ENCODE assay signal across 20 mouse cellular contexts in genomic region chr2:119411674-119412073, GRCm38 (mm10).
DNase-seq lines count a peak whose midpoint lies in the region; ATAC-seq and TF ChIP-seq lines count a peak whose summit lies in the region.
"Had no signal": no experiment of that assay in that cellular context is flagged by ENCODE, and none has a peak within 500 bp of the region (broad histone marks: within the 10 kb centered on the region; RNA-seq: fewer than 3 reads in every experiment).

No protein-coding gene starts in this region.

- H3K36me3 ChIP-seq in heart, embryonic 11.5 days (ENCODE audit: control insufficient read depth, insufficient read depth, low read length) = peaks cover 7% of the 10 kb centered on the region
- H3K36me3 ChIP-seq in heart, embryonic 10.5 days = peaks cover 72% of the 10 kb centered on the region
- H3K36me3 ChIP-seq in heart, embryonic 15.5 days = peaks cover 42% of the 10 kb centered on the region
- peaks cover 34% of the 10 kb centered on the region for H3K36me3 ChIP-seq in thymus, adult 2 months (ENCODE audit: control insufficient read depth, insufficient read depth, low read length)

- ATAC-seq in heart, embryonic 11.5 days (replicated peaks; ENCODE audit: insufficient number of reproducible peaks, low FRiP score, low TSS enrichment) = no peak
- 0 out of 2 replicates have a peak, but pooled peaks have one; percentile 27 for ATAC-seq in heart, embryonic 15.5 days (replicated peaks; ENCODE audit: insufficient number of reproducible peaks, insufficient read depth, low FRiP score, low read depth)
- ATAC-seq: forebrain, postnatal 0 days; intestine, embryonic 16.5 days had no signal

- no peaks in the 10 kb centered on the region for H3K27me3 ChIP-seq in heart, embryonic 11.5 days (ENCODE audit: control insufficient read depth, insufficient read depth, low read length)
- no peaks in the 10 kb centered on the region for H3K27me3 ChIP-seq in heart, embryonic 10.5 days (ENCODE audit: insufficient read depth, poor library complexity, severe bottlenecking)
- H3K27me3 ChIP-seq in heart, embryonic 15.5 days = no peaks in the 10 kb centered on the region
- H3K27me3 ChIP-seq in thymus, adult 2 months (ENCODE audit: control insufficient read depth, insufficient read depth, low read length) = no peaks in the 10 kb centered on the region
- H3K27me3 ChIP-seq: embryonic facial prominence, embryonic 12.5 days; hindbrain, embryonic 15.5 days; limb, embryonic 13.5 days; liver, embryonic 15.5 days; stomach, embryonic 15.5 days had no signal

- DNase-seq in heart, embryonic 10.5 days (ENCODE audit: low spot score) = no peak
- DNase-seq in left cerebral cortex, adult 2 months (ENCODE audit: extremely low spot score in 1 of 2, low spot score in 2 of 2) = no peak
- DNase-seq in left cerebral cortex, adult 9 months (ENCODE audit: low spot score in 2 of 2) = no peak
- peak; percentile 23 for DNase-seq in lung, postnatal 10 days
- DNase-seq in thymus, adult 2 months = no peak
- DNase-seq in retina, embryonic 14.5 days (ENCODE audit: low spot score) = no peak
- DNase-seq: adrenal gland, postnatal 14 days; cerebellum, adult 11-12 months; cerebellum, postnatal 36 days; forebrain, postnatal 0 days; right cerebral cortex, postnatal 14 days; thymus, postnatal 14 days had no signal

- 71% methylated on average over 2 of the region's 2 CpGs for WGBS in heart, embryonic 11.5 days (ENCODE audit: insufficient replicate concordance)
- WGBS in heart, embryonic 10.5 days = 58% methylated on average over 2 of the region's 2 CpGs
- 56% methylated on average over 2 of the region's 2 CpGs for WGBS in heart, embryonic 15.5 days
- WGBS in thymus, adult 2 months = 83% methylated on average over 2 of the region's 2 CpGs

- H3K9ac ChIP-seq in heart, embryonic 11.5 days (ENCODE audit: low read depth, low read length) = no peak overlapping the region
- no peak overlapping the region for H3K9ac ChIP-seq in heart, embryonic 15.5 days
- H3K9ac ChIP-seq: embryonic facial prominence, embryonic 12.5 days; forebrain, postnatal 0 days; hindbrain, embryonic 15.5 days; limb, embryonic 13.5 days; liver, embryonic 15.5 days; stomach, embryonic 15.5 days had no signal

- no peak overlapping the region for H3K4me2 ChIP-seq in heart, embryonic 11.5 days
- no peak overlapping the region for H3K4me2 ChIP-seq in heart, embryonic 15.5 days
- H3K4me2 ChIP-seq: embryonic facial prominence, embryonic 12.5 days; hindbrain, embryonic 15.5 days; limb, embryonic 13.5 days; liver, embryonic 15.5 days; stomach, embryonic 15.5 days had no signal

- TF ChIP-seq POLR2A in thymus, adult 2 months (IDR thresholded peaks at IDR 0.05; ENCODE audit: control insufficient read depth, extremely low read depth, insufficient read depth, low read length, poor library complexity) = no peak

- no peaks in the 10 kb centered on the region for H3K9me3 ChIP-seq in heart, embryonic 11.5 days (replicated peaks; ENCODE audit: control insufficient read depth, low read length)
- H3K9me3 ChIP-seq in heart, embryonic 10.5 days = no peaks in the 10 kb centered on the region
- no peaks in the 10 kb centered on the region for H3K9me3 ChIP-seq in heart, embryonic 15.5 days (replicated peaks)
- H3K9me3 ChIP-seq: embryonic facial prominence, embryonic 12.5 days; hindbrain, embryonic 15.5 days; limb, embryonic 13.5 days; liver, embryonic 15.5 days; stomach, embryonic 15.5 days had no signal

- intact Hi-C loops in left cerebral cortex, adult 2 months (cut with DNase I) = no loop called here

- no peak for TF ChIP-seq CTCF in left cerebral cortex, adult 2 months (IDR thresholded peaks at IDR 0.05)
- TF ChIP-seq CTCF in thymus, adult 2 months (IDR thresholded peaks at IDR 0.05; ENCODE audit: borderline replicate concordance, control insufficient read depth, extremely low read depth, insufficient read depth, low read length, poor library complexity) = no peak

- H3K27ac ChIP-seq in heart, embryonic 11.5 days (ENCODE audit: low read depth, low read length) = peak overlapping the region; percentile 29
- H3K27ac ChIP-seq in heart, embryonic 10.5 days = no peak overlapping the region
- H3K27ac ChIP-seq in left cerebral cortex, adult 2 months = peak overlapping the region; percentile 16
- H3K27ac ChIP-seq in heart, embryonic 15.5 days = peak overlapping the region; percentile 72
- no peak overlapping the region for H3K27ac ChIP-seq in thymus, adult 2 months (ENCODE audit: control insufficient read depth, insufficient read depth, low read length)
- H3K27ac ChIP-seq: embryonic facial prominence, embryonic 12.5 days; hindbrain, embryonic 15.5 days; limb, embryonic 13.5 days; liver, embryonic 15.5 days had no signal

- H3K4me3 ChIP-seq in heart, embryonic 11.5 days (ENCODE audit: low read depth, low read length) = no peak overlapping the region
- no peak overlapping the region for H3K4me3 ChIP-seq in heart, embryonic 10.5 days
- H3K4me3 ChIP-seq in left cerebral cortex, adult 2 months = no peak overlapping the region
- H3K4me3 ChIP-seq in heart, embryonic 15.5 days = no peak overlapping the region
- H3K4me3 ChIP-seq in thymus, adult 2 months (ENCODE audit: control insufficient read depth, insufficient read depth, low read length) = no peak overlapping the region
- H3K4me3 ChIP-seq: embryonic facial prominence, embryonic 12.5 days; hindbrain, embryonic 15.5 days; limb, embryonic 13.5 days; liver, embryonic 15.5 days; stomach, embryonic 15.5 days had no signal

- 0 out of 2 replicates have a peak, but pooled peaks cover 5% of the 10 kb centered on the region for H3K4me1 ChIP-seq in heart, embryonic 11.5 days (ENCODE audit: control insufficient read depth, insufficient read depth, low read length)
- 0 out of 2 replicates have a peak, but pooled peaks cover 3% of the 10 kb centered on the region for H3K4me1 ChIP-seq in heart, embryonic 10.5 days
- H3K4me1 ChIP-seq in heart, embryonic 15.5 days (replicated peaks) = peaks cover 4% of the 10 kb centered on the region; the same call in 1 of the 2 replicates
- no peaks in the 10 kb centered on the region for H3K4me1 ChIP-seq in thymus, adult 2 months (replicated peaks; ENCODE audit: control insufficient read depth, insufficient read depth, low read length)
- H3K4me1 ChIP-seq: embryonic facial prominence, embryonic 12.5 days; limb, embryonic 13.5 days; stomach, embryonic 15.5 days had no signal

Comparison
In these comparisons a context has a peak if more than half of its experiments do, and no peak if none do; other contexts are left out.
1. H3K27ac ChIP-seq: peak in heart, embryonic 11.5 days (single experiment), left cerebral cortex, adult 2 months (single experiment) and heart, embryonic 15.5 days (single experiment); none in heart, embryonic 10.5 days (single experiment) and thymus, adult 2 months (single experiment).